Mouse (Mus musculus) 3134 (cell line): ENCODE results near the gene Trio.
"Not testable (repeated sequence)": the region's sequence is repeated elsewhere in the genome, so short reads cannot be mapped to it uniquely, and the experiment has no call there.

ENCODE experiments used
- DNase-seq: peaks from one replicate; pipeline ENCODE4 v3.0.0-alpha.2; 2011; ENCODE audit warnings: low spot score; ENCODE audit not compliant: insufficient read length; ENCODE audit errors: extremely low read depth

The Trio gene

GRCm38 (mm10) chr15:27751612-27752405, 273.8 kb downstream of the Trio start:
- DNase-seq, result no peak

GRCm38 (mm10) chr15:27748739-27749138, 276.9 kb downstream of the Trio start:
- DNase-seq, result no peak

- no peak for DNase-seq
Measured at GRCm38 (mm10) chr15:27747512-27747911, 278.1 kb downstream of the Trio start.

DNA sequence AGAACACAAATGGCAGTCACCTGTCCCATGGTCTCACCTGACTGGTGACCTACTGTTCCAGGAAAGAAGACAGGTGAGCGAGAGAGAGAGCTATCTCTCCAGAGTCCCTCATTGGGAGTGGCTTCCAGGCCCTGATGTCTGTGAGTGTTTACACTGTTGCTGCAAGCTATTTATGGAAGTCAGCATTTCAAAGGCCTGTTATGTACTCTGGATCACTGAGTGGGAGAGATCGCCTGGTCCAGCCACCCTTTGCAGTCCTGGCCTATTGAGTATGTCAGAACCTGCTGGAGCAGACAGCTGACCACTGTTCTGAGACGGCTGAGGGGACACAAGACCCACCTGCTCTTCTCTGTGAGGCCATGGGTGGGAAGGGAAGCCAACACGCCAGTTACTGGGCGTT, 280.7 kb downstream of the Trio start:
- no peak for DNase-seq

DNA sequence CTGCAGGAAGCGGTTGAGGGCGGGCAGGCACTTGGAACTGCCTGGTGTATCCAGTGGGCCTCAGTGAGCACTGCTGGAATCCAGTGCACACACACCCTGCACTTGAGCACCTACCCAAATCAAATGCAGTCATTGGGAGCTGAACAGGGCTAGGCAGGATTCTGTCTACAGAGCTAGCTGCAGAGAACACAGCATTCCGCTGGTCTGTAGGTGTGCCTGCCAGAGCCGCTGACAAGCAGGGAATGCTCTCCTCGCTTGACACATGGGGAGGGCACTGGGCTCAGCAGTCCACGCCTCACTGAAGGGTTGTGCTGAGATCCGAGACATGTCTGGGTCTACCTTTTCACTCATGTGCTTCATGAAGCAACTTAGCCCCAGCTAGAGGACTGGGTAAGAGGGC, 285.6 kb downstream of the Trio start:
- DNase-seq, result no peak

- DNase-seq, result no peak
Measured at GRCm38 (mm10) chr15:27731818-27732217, 293.8 kb downstream of the Trio start.

DNA sequence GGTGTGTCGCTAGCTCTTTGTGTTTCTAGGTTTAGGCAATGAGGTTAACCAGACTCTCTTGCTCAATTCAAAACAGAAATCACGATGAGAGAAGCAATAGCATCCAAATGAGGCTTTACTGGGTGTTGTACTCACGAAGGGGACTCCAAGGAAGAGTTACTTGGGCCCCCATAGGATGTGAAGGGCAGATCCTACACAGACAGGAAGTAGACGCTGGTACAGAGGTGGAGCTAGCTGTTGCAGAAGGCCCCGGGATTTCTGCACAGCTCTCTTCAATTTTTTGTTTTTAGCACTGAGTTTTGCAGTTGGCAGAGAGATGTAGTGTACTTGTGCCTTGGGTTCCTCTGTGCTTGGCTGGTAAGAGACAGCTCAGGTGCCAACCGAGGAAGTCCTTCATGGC, 299.4 kb downstream of the Trio start:
- DNase-seq, result no peak

- DNase-seq, result no peak
Measured at GRCm38 (mm10) chr15:27724796-27725680, 300.6 kb downstream of the Trio start.

GRCm38 (mm10) chr15:27724298-27724697, 301.4 kb downstream of the Trio start:
- DNase-seq, result no peak

DNA sequence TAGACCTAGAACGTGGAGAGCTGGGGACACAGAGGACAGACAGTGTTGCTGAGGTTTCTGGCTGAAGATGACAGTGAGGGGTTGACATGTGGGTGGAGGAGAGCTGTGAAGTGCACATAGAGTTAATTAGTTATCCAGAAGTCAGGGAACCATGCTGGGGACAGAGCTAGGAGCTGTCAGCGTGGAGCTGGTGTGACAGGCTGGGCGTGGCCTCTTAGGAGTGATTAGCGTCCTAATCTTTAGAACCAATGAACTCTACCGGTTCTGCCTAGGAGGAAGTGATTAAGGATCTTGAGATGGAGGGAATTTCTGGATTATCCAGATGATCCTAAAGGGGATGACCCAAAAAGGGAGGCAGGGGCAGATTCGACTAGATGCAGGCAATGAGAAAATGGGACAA, 301.9 kb downstream of the Trio start:
- no peak for DNase-seq

GRCm38 (mm10) chr15:27720297-27720696, 305.4 kb downstream of the Trio start:
- not testable (repeated sequence) for DNase-seq

DNA sequence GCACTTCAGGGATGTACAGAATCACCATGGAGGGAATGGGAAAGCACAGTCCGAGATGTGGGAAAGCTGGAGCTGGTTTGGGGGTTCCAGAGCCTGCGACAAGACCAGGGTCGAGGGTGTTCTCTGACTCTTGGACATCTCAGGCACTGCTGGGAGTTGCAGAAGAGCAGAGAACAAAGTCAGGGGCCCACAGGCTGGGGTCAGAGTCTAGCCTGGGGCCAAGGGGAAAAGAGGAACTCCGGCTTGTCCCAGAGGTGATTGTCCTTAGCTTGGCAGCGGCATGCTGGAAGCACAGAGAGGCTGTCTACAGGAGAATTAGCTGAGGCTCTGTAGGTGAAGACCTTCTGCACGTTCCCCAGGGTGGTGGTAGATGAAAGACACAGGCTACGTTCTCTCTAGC, 307.0 kb downstream of the Trio start:
- no peak for DNase-seq

GRCm38 (mm10) chr15:27715331-27715730, 310.3 kb downstream of the Trio start:
- DNase-seq, result no peak

DNA sequence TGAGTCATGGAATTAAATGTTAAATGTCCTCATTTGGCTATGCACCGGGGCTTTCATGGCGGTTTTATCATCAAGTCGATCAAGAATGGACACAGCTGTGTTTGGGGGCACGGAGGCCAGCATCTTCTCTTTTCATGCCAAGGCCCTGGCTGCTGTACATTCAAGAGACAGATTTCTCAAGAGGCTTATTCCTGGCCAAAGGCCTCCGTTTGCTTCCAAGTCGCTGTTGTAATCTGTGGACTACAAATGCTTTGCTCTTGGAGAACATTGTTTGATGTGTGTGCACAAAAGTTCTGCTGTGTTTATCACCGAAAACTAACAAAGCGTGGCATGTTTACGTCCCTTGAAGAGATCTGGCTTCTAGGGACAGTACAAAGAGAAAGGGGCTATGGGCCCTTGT, 314.9 kb downstream of the Trio start:
- DNase-seq, result no peak

DNA sequence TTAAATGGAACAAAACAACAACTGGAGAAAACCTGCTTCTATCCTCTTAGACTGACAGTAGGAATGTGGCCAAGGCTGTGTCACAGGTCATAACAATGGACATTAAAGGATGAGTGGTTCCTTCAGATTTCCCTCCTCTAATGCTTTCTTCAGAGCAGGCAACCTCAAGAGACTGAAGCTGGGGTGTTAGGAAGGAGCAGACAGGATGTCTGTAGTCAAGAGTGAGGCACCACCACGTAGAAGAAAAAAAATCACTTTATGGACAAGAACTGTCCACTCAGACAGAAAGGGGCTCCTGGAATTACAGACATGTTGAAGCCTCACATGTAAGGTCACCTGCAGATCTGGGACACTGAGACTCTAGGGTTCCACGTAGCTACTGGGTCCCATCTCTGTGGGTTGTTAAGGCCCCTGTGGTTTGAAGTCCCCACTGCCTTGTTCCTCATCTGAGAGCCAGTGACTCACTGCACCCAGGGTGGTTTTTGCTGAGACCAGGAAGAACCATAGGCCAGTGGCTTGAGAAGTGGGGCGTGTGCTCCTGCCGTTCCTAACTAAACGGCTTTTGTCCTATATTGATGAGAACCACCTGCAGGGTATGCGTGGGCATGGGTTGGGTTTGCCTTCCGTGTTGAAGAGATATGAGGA, 316.6 kb downstream of the Trio start:
- DNase-seq, result no peak

DNA sequence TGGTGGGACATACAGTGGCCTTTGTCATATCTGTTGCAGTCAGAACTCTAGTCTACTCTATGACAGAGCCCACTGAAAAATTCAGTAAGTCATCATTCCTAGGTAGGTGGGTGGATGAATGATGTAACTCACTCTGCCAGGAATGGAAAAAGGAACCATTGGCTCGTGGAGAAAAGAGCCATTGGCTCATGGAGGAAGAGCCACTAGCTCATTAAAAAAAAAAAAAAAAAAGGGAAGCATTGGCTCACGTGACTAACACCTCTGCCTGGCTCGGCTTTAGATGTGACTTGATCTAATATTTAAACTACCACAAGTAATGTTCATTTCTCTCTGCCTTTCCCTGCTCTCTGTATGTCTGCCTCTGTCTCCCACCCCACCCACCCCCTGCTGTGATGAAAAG, 317.1 kb downstream of the Trio start:
- DNase-seq, result no peak

- DNase-seq, result no peak
Measured at GRCm38 (mm10) chr15:27702972-27703313, 322.7 kb downstream of the Trio start.

DNA sequence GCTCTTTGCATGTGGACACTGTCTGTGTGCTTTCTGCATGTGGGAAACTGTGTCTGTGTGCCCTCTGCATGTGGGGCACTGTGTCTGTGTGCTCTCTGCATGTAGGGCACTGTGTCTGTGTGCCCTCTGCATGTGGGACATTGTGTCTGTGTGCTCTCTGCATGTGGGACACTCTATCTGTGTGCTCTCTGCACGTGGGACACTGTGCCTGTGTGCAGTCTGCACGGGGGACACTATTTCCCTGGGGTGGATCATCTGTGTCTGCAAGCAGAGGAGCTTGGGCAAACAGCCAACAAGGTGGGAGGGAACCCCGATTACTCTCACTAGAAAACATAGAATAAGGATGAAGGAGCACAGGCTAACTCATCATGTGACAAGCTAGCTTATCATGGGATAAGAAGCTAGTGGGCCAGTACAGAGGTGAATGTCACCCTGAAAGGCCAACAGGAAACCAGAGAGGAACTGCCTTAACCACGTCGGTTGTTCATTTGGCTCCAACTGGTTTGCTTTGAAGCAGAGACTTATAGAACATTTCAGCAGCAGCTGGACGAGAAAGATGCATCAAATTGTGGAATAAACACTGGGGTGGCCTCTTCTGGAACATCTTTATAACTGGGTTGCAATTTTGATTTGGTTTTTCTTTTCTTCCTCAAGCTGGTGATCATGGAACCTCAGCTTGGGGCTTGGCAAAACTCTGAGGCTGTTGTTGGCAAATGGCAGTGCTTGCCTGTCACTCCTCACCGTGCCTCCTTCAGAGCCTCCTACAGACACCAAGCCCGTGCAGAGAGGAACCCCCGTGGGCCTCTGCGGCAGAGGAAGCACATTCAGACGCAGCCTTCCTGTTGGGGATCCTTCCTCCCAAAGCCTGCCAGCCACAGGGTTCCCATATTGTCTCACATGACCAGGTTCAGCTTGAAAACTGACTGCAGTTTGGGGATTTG, 323.3 kb downstream of the Trio start:
- DNase-seq, result no peak

DNA sequence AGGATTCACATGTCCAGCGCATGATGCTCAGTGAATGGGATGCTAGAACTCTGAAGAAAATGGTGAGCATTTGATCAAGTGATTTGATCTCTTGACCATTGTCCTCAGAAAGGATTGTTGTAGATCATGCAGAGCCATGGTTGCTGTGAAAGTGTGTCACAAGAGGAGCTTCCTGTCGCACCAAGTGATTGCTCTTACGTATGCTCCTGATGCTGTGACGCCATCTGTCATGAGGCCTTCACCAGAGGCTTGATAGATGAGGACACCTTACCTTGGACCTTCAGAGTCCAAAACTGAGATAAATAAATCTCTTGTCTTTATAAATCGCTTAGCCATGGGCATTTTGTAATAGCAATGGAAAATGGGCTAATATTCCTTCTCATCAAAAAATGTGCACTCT, 328.0 kb downstream of the Trio start:
- no peak for DNase-seq

DNA sequence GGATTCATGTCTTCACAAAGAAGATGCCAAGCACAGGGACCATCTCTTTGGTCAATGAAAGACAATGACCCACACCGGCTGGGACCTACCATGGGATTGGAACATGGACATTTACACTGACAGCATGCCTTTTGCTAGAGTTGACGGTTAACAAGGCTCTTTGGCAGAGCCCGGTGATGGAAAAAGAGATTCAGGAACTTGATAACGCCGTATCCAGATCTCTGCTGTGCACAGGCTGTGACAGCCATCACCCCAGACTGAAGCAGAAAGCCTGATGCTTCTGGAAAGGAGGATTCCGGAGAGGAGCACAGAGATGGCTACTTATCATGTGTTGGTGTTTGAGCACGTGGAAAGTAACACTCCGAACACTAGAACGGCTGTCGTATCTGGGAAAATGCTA, 332.4 kb downstream of the Trio start:
- DNase-seq, result no peak
